Mouse (Mus musculus): ENCODE measurements around the gene Gm3327.
"Not testable (repeated sequence)": the region's sequence is repeated elsewhere in the genome, so short reads cannot be mapped to it uniquely, and the experiment has no call there.

Gm3327 gene

GRCm38 (mm10) chr14:44123551-44123950, at the start of gene Gm3327:
Gene Gm3327, plus strand, starts transcription at chr14:44123851.
- not testable (repeated sequence) for DNase-seq

GRCm38 (mm10) chr14:44077785-44078341, 45.8 kb upstream of the Gm3327 start:
- DNase-seq = peak; percentile 4 to 32

GRCm38 (mm10) chr14:44086588-44086987, 37.1 kb upstream of the Gm3327 start:
- DNase-seq = not testable (repeated sequence)

- DNase-seq = not testable (repeated sequence)
Observed at GRCm38 (mm10) chr14:44087535-44087934, 36.1 kb upstream of the Gm3327 start.

- DNase-seq = not testable (repeated sequence)
Observed at GRCm38 (mm10) chr14:44091524-44091923, 32.1 kb upstream of the Gm3327 start.

- not testable (repeated sequence) for DNase-seq
Observed at GRCm38 (mm10) chr14:44094445-44094844, 29.2 kb upstream of the Gm3327 start.

- DNase-seq = not testable (repeated sequence)
Observed at GRCm38 (mm10) chr14:44100030-44100429, 23.6 kb upstream of the Gm3327 start.

- not testable (repeated sequence) for DNase-seq
Observed at GRCm38 (mm10) chr14:44102354-44102753, 21.3 kb upstream of the Gm3327 start, which contains the start of gene Ear2. Gene Ear2, plus strand, starts transcription at chr14:44102654.

- DNase-seq = no peak
Observed at GRCm38 (mm10) chr14:44110981-44111380, 12.7 kb upstream of the Gm3327 start.

All from kidney, adult 8-10 months (tissue).